Comparison of ENCODE assay signal across 7 mouse cellular contexts in the genomic region with DNA sequence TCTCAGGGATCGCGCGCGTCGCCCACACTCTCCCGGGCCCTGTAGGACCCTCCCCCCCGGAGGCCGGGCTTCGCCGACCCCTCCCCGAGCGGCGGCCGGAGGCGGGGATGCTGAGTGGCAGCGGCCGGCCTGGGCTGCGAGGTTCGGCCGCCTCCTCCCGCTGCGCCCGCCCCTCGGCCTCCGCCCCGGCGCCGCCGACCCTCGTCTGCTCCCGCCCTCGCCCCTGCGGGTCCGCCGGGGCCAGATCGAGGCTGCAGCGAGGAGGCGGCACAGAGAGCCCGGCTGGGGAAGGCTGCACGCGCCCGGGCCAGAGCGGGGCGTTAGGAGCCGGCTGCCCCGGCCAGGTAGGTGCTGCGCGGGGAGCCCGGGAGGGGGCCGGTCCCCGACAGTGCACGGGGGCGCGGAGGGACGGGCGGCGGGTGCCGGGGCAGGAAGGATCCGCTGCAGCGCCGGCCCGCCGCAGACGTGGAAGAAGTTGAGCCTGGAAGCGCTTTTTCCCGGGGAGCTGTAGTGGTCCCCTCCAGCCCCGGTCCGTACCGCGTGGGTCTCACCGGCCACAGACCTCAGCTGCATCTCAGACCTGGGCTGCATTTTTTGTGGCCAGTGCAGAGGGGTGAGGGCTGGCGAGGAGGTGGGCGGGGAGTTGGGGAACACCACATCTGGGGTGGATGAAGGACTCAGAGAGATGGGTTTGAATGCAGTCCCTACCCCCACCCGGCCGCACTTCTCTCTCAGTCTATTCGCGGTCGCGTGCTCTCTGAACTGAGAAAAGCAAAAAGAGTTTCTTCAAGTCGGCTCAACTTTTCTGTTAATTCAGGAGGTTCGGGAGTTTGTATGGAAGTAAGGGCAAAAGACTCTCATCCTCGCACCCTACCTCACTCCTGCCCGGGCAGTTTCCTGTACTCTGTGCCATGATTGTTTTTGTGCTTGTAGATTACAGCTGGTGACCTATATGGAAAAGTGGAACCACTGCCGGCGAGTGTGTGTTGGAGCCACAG. TPM values are rescaled to one million over a fixed set of nuclear protein-coding genes. Genes with fewer than 3 reads are reported as not detected.
A peak's percentile ranks its signal among the peaks of the same experiment; 100 is the strongest.
DNase-seq lines count a peak whose midpoint lies in the region; ATAC-seq lines count a peak whose summit lies in the region.

TSS of gene Lhfpl2 (plus strand) at position 234 of the 998 bp plus-strand sequence.

- H3K27ac ChIP-seq in forebrain, embryonic 16.5 days (ENCODE audit: low read length) = peak within 1 kb of the TSS; percentile 23; the same call in 1 of the 2 replicates
- H3K27ac ChIP-seq in hindbrain, embryonic 10.5 days = peak within 1 kb of the TSS; percentile 94

- H3K4me2 ChIP-seq in forebrain, embryonic 16.5 days (ENCODE audit: low read length) = peak within 1 kb of the TSS; percentile 99

- peak within 1 kb of the TSS; percentile 76 for H3K4me3 ChIP-seq in forebrain, embryonic 16.5 days (replicated peaks; ENCODE audit: low read length)
- peak within 1 kb of the TSS; percentile 83 for H3K4me3 ChIP-seq in hindbrain, embryonic 10.5 days

- under 1% methylated on average over 71 of the region's 85 CpGs for WGBS in forebrain, embryonic 16.5 days
- WGBS in hindbrain, embryonic 10.5 days = under 1% methylated on average over 83 of the region's 85 CpGs

- H3K36me3 ChIP-seq in forebrain, embryonic 16.5 days (ENCODE audit: control insufficient read depth, insufficient read depth) = no peaks in the 10 kb centered on the region
- no peaks in the 10 kb centered on the region for H3K36me3 ChIP-seq in hindbrain, embryonic 10.5 days

- intact Hi-C loops in left cerebral cortex, postnatal 14 days (cut with DNase I) = no loop called here

- peak; percentile 31 for DNase-seq in ES-CJ7 (ENCODE audit: low read depth, low spot score)
- DNase-seq in adrenal gland, adult 2 months = peak; percentile 85
- peak; percentile 77 for DNase-seq in hindbrain, embryonic 10.5 days (ENCODE audit: low spot score)
- peak in 1 of 2 experiments; percentile 32 for DNase-seq in left cerebral cortex, postnatal 14 days (ENCODE audit: low spot score in 2 of 2)
- peak; percentile 44 for DNase-seq in right cerebral cortex, postnatal 14 days

- peak within 1 kb of the TSS; percentile 75 for H3K9ac ChIP-seq in forebrain, embryonic 16.5 days (replicated peaks; ENCODE audit: low read depth, low read length)

- H3K9me3 ChIP-seq in forebrain, embryonic 16.5 days (ENCODE audit: control insufficient read depth, low read length) = no peaks in the 10 kb centered on the region; the same call in 1 of the 2 replicates
- no peaks in the 10 kb centered on the region for H3K9me3 ChIP-seq in hindbrain, embryonic 10.5 days

- ATAC-seq in forebrain, embryonic 16.5 days = peak; percentile 90
- peak; percentile 46 for ATAC-seq in megakaryocyte, adult 5-6 weeks (ENCODE audit: poor library complexity, severe bottlenecking)

- H3K4me1 ChIP-seq in forebrain, embryonic 16.5 days (replicated peaks; ENCODE audit: control insufficient read depth, insufficient read depth, low read length) = peaks cover 11% of the 10 kb centered on the region
- peaks cover 54% of the 10 kb centered on the region for H3K4me1 ChIP-seq in hindbrain, embryonic 10.5 days (replicated peaks)

- H3K27me3 ChIP-seq in forebrain, embryonic 16.5 days (replicated peaks; ENCODE audit: control insufficient read depth, insufficient read depth, low read length) = peaks cover 5% of the 10 kb centered on the region; the same call in 1 of the 2 replicates
- H3K27me3 ChIP-seq in hindbrain, embryonic 10.5 days (ENCODE audit: insufficient read depth, poor library complexity, severe bottlenecking) = peaks cover 50% of the 10 kb centered on the region

RNA-seq across cellular contexts. Expression of gene Lhfpl2, which starts in this region (rescaled TPM):
- total RNA-seq in adrenal gland, adult 2 months (2021) = 10 to 100 TPM; 27.9 to 32.2 TPM
- polyA plus RNA-seq in adrenal gland, adult 2 months (2012; rRNA removed) = 21.5 and 26.7 TPM in 2 replicates
- polyA plus RNA-seq in forebrain, embryonic 16.5 days (2015; fragmentation: Nextera tagmentation; extraction: Ambion mirVana) = 15.0 and 24.1 TPM in 2 replicates
- 19.7 and 20.9 TPM in 2 replicates for polyA plus RNA-seq in hindbrain, embryonic 10.5 days (2016; fragmentation: Nextera tagmentation; extraction: Ambion mirVana)
- 10 to 100 TPM; 20.8 TPM for total RNA-seq in left cerebral cortex, postnatal 14 days (2021)
- total RNA-seq in megakaryocyte, adult 5-6 weeks (2015) = 2.4 and 2.7 TPM in 2 replicates
- total RNA-seq in megakaryocyte, adult 5-6 weeks (2017) = 2.9 and 3.9 TPM in 2 replicates

Comparison
In these comparisons a context has a peak if more than half of its experiments do, and no peak if none do; other contexts are left out.
1. RNA of gene Lhfpl2 (total RNA-seq): 27.9 to 32.2 TPM in adrenal gland, adult 2 months and 20.8 TPM in left cerebral cortex, postnatal 14 days; 2.4 to 3.9 TPM in megakaryocyte, adult 5-6 weeks; every median in the first group is over 4 times any median in the second.